Mouse (Mus musculus): ENCODE measurements around the gene Chka. TPM values are rescaled to one million over a fixed set of nuclear protein-coding genes. Genes with fewer than 3 reads are reported as not detected.
A peak's percentile ranks its signal among the peaks of the same experiment; 100 is the strongest.

Chka gene
- polyA plus RNA-seq, 1 experiment from 2014 or later = 65.6 TPM

DNA sequence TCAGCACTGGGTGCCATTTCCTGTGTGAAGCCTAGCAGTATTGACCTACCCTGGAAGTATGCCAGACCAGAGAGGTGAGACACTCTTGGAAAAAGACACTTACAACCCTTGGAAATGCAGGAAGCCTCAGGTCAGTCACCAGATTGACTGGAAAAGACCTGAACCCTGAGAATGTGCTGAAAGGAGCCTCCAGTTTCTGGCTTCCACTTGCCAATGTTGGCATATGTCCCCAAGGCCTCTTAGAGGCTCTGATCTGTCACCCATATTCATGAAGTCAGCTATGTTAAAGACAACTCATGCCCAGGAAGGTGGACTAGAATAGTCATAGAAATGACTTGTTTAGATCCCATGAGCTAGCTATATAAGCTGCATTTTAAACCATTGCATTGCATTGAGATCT, 19.9 kb downstream of the Chka start:
- H3K27ac ChIP-seq = no peak overlapping the region
- no peak for ATAC-seq (replicated peaks)
- no peak overlapping the region for H3K4me3 ChIP-seq
- no peaks in the 10 kb centered on the region for H3K9me3 ChIP-seq
- no peak overlapping the region for H3K4me2 ChIP-seq
- no peaks in the 10 kb centered on the region for H3K36me3 ChIP-seq (replicated peaks)
- no peak overlapping the region for H3K9ac ChIP-seq
- H3K4me1 ChIP-seq = no peaks in the 10 kb centered on the region
- H3K27me3 ChIP-seq (replicated peaks) = no peaks in the 10 kb centered on the region

DNA sequence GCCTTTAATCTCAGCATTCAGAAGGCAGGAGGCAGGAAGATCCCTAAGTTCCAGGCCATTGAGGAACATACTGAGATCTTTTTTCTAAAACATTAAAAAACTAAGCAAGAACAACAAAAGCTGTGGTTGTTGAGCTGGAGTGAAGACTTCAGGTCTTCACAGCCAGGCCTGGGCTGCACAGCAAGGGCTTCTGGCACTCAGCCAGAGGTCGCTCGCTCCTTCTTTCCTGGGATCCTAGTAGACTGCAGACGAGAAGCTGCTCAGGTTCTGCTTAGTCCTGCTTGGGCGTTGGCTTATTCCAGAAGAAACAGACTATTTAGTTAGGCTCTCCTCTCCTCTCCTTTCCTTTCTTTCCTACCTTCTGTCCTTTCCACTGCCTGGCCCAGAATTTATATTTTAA, 20.8 kb downstream of the Chka start:
- ATAC-seq (replicated peaks) = no peak
- Histone ChIP-seq H3K4me1 (no peaks in the 10 kb centered on the region), H3K36me3 (replicated peaks) (no peaks in the 10 kb centered on the region), H3K4me3 (no peak overlapping the region), H3K27ac (no peak overlapping the region), H3K9me3 (no peaks in the 10 kb centered on the region), H3K4me2 (no peak overlapping the region), H3K9ac (no peak overlapping the region), H3K27me3 (replicated peaks) (no peaks in the 10 kb centered on the region)
- 59% methylated on average over 4 of the region's 4 CpGs for WGBS

DNA sequence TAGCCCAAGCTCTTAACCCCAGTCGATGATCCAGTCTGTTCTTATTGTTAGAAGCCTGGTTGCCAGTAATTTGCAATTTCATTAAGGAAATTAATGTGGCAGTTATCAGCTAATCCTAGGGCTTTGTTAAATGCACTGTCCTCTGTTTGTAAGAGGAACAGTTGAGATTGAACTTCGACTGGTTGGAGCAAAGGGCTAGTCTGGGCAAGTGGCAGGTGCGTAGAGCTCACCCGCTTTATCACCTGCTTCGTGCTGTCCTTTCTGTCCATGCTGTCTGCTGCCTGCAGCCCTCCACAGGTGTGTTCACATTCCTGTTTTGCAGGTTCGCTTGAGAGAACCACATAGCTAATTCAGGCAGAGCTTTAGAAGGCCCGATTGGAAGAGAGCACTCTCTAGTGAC, 23.5 kb downstream of the Chka start:
- Histone ChIP-seq H3K4me3 (no peak overlapping the region), H3K9me3 (no peaks in the 10 kb centered on the region), H3K4me1 (no peaks in the 10 kb centered on the region), H3K36me3 (replicated peaks) (no peaks in the 10 kb centered on the region), H3K27ac (no peak overlapping the region), H3K4me2 (no peak overlapping the region), H3K27me3 (replicated peaks) (no peaks in the 10 kb centered on the region), H3K9ac (no peak overlapping the region)
- ATAC-seq (replicated peaks) = no peak
- WGBS = 89% methylated on average over 7 of the region's 7 CpGs

DNA sequence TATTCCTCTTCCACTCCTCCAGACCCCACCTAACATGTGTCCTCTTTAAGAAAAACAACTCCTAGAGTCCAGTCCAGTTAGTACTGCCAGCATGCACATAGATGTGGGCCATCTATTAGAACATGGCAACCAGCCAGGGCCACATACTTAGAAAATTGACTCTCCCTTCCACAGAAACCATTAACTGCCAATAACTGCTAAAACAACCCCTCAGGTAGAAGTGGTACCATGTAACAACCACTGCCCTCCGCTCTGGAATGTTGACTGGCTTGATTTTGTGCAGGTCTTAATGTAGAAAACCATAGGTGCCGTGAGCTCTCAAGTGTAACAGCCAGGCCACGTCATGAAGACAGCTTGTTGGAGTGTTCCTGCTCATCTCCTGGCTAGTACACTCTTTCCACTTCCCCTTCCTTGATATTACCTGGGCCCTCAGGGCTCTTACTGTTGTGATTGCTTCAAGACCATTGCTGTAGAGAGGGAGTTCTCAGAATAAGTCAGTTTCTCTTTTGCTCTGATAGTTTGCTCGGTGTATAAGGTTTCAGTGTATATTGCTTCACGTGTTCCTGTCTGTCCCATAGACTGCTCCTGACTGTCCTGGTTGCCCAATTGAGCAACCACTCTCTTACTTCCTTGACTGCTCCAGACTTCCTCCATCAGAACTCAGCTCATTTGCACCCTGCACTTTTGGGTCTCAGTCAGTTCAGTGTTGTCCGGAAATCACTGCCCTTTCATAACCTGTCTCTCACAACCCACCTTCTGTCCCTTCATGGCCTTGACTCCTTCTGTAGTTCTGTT, 28.7 kb downstream of the Chka start:
- Histone ChIP-seq H3K4me2 (no peak overlapping the region), H3K9me3 (no peaks in the 10 kb centered on the region), H3K4me3 (no peak overlapping the region), H3K9ac (no peak overlapping the region), H3K4me1 (no peaks in the 10 kb centered on the region), H3K27me3 (replicated peaks) (no peaks in the 10 kb centered on the region), H3K36me3 (replicated peaks) (no peaks in the 10 kb centered on the region), H3K27ac (no peak overlapping the region)
- 94% methylated on average over 6 of the region's 6 CpGs for WGBS
- ATAC-seq (replicated peaks) = no peak

DNA sequence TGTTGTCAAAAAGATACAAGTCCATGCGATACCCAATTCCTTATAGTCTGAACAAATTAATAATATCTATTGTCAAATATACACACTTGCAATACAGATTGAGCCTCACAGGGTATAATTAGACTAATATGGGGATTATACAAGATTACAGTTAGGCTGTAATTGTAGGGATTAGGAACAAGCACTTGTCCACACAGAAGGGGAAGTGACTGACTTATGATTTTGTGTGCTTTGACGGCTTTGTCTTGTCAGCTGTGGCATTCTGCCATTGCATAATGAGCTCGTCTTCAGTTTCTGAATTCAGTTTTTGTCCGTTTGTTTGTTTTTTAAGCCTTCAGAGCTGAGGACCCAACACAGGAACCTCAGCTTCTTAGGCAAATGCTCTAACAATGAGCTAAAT, 30.6 kb downstream of the Chka start:
- no peaks in the 10 kb centered on the region; the same call in 1 of the 2 replicates for H3K36me3 ChIP-seq (replicated peaks)
- H3K9me3 ChIP-seq = no peaks in the 10 kb centered on the region
- H3K9ac ChIP-seq = no peak overlapping the region
- no peak overlapping the region for H3K27ac ChIP-seq
- 72% methylated on average over 4 of the region's 4 CpGs for whole genome bisulfite sequencing
- ATAC-seq (replicated peaks) = no peak
- no peak overlapping the region for H3K4me3 ChIP-seq
- H3K4me2 ChIP-seq = no peak overlapping the region
- no peaks in the 10 kb centered on the region for H3K4me1 ChIP-seq
- H3K27me3 ChIP-seq (replicated peaks) = no peaks in the 10 kb centered on the region

DNA sequence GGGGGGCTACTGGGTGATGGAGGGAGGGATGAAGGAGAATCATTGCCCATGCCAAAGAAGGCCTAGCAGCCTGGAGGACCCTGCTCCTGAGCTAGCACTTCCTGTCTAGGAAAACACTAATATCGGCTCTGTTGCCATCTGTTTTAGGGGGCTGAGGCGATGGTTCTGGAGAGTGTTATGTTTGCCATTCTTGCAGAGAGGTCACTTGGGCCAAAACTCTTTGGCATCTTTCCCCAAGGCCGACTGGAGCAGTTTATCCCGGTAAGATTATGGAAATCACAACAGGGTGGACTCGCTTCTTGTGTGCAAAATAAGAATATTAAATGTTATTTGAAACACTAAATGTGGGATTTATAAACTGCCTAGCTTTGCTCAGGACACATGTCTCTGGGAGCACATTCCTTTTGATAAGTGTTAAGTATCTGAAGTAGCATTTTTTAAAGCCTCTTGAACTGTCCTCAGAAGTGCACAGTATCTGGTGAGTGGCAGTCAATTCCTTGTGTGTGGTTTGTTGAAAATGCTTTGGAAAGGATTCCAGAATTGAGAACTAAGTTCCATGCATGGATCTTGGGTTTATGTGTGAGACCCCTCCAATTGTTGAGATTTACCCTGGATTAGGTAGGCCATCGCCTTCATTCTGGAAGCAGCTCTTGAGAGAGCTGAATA, 32.9 kb downstream of the Chka start:
- no peak overlapping the region for H3K4me3 ChIP-seq
- peaks cover 2% of the 10 kb centered on the region; the same call in 1 of the 2 replicates for H3K36me3 ChIP-seq (replicated peaks)
- no peaks in the 10 kb centered on the region for H3K27me3 ChIP-seq (replicated peaks)
- H3K9ac ChIP-seq = no peak overlapping the region
- H3K4me1 ChIP-seq = no peaks in the 10 kb centered on the region
- no peaks in the 10 kb centered on the region for H3K9me3 ChIP-seq
- ATAC-seq (replicated peaks) = no peak
- 81% methylated on average over 6 of the region's 6 CpGs for WGBS
- no peak overlapping the region for H3K4me2 ChIP-seq
- no peak overlapping the region for H3K27ac ChIP-seq

DNA sequence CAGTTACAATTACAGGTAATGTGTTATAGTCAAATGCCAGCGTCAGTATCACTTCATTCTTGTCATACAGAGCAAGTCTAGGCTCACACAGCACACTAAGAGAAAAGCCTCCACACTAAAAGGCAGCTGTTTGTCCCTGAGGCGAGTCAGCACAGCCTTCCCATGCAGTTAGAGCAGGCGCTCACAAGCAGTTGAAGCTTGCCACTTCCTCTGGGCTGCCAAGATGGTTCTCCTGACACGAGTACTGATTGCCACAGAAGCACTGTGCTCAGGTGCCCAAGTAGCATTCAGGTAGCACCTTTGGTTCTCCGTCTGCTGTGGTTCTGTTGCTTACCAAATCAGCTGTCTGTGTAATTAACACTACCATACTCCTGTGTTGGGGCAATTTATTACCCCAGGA, 37.5 kb downstream of the Chka start:
- no peak overlapping the region for H3K27ac ChIP-seq
- no peaks in the 10 kb centered on the region for H3K9me3 ChIP-seq
- no peak overlapping the region for H3K4me3 ChIP-seq
- H3K36me3 ChIP-seq (replicated peaks) = peaks cover 29% of the 10 kb centered on the region; the same call in 1 of the 2 replicates
- no peaks in the 10 kb centered on the region for H3K4me1 ChIP-seq
- no peaks in the 10 kb centered on the region for H3K27me3 ChIP-seq (replicated peaks)
- H3K9ac ChIP-seq = no peak overlapping the region
- 95% methylated on average over 5 of the region's 5 CpGs for WGBS
- no peak overlapping the region for H3K4me2 ChIP-seq
- ATAC-seq (replicated peaks) = no peak

DNA sequence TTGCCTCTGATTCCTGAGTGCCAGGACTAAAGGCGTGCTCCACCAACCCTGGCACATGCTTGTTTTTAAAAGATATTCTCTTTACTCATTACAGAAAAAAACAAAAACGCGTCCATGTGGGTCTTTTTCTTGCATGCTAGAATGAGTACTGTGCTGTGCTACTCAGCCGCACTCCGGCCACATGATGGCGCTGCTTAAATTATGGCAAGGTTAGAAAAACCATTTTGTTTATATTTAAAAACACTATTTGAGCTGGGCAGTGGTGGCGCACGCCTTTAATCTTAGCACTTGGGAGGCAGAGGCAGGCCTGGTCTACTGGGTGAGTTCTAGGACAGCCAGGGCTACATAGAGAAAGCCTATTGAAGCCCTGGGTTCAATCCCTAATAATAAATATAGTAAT, 38.6 kb downstream of the Chka start:
- WGBS = 88% methylated on average over 8 of the region's 8 CpGs
- H3K36me3 ChIP-seq (replicated peaks) = peaks cover 34% of the 10 kb centered on the region; the same call in 1 of the 2 replicates
- 0 out of 2 replicates have a peak, but pooled peaks cover 3% of the 10 kb centered on the region for H3K4me1 ChIP-seq
- H3K27ac ChIP-seq = no peak overlapping the region
- no peak overlapping the region for H3K4me2 ChIP-seq
- H3K4me3 ChIP-seq = no peak overlapping the region
- no peaks in the 10 kb centered on the region for H3K9me3 ChIP-seq
- ATAC-seq (replicated peaks) = no peak
- H3K27me3 ChIP-seq (replicated peaks) = no peaks in the 10 kb centered on the region
- no peak overlapping the region for H3K9ac ChIP-seq

DNA sequence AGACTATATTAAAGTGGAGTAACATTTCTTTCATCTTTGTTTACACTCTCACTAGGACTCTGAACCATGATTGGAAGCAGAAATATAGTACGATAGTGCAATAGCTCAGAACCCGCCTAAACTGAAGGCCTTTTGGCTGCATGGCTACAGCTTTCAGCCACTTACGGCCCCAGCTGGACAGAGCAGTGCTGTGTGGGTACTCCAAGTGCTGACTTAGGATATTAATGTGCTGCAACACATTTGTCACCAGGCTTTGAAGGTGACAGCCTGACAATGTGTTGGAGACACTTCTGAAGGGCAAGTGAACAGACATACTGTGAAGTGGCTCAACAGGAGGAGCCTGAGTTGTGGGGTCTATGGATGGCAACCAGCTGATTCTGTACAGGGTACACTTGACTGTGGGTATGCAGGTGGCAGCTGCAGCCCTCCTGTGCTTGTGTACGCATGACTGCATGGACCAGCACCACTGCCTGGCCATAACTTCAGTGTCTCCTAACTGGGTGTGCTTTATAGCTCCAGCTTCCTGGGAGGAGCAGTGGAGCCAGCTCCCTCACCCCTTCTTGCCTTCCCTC, 42.1 kb downstream of the Chka start:
- Histone ChIP-seq H3K36me3 (replicated peaks) (peaks cover 34% of the 10 kb centered on the region; the same call in 1 of the 2 replicates), H3K4me2 (no peak overlapping the region), H3K9me3 (no peaks in the 10 kb centered on the region), H3K4me3 (no peak overlapping the region), H3K4me1 (0 out of 2 replicates have a peak, but pooled peaks cover 7% of the 10 kb centered on the region), H3K9ac (no peak overlapping the region), H3K27ac (no peak overlapping the region), H3K27me3 (replicated peaks) (no peaks in the 10 kb centered on the region)
- no peak for ATAC-seq (replicated peaks)
- 94% methylated on average over 4 of the region's 4 CpGs for WGBS

DNA sequence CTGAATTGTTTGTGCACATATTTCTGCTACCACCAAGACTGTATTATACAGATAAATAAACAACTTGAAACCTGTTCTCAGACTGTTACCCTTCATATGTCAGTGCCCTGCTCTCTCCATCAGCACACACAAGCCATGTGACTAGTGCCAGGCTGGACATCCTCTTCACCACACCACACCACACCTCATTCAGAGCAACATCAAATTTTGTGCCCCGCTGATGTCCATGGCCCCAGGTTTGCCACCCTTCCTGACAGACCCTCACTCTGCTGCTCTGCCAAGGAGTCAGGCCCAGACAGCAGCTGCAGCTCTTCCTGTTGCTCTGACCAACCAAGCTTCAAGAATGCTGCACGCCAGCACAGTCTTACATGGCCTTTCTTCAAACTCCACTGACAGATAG, 42.7 kb downstream of the Chka start:
- Histone ChIP-seq H3K27ac (no peak overlapping the region), H3K9me3 (no peaks in the 10 kb centered on the region), H3K36me3 (replicated peaks) (peaks cover 34% of the 10 kb centered on the region; the same call in 1 of the 2 replicates), H3K9ac (no peak overlapping the region), H3K27me3 (replicated peaks) (no peaks in the 10 kb centered on the region), H3K4me3 (no peak overlapping the region), H3K4me1 (0 out of 2 replicates have a peak, but pooled peaks cover 7% of the 10 kb centered on the region), H3K4me2 (no peak overlapping the region)
- 91% methylated on average over 2 of the region's 2 CpGs for WGBS
- ATAC-seq (replicated peaks) = no peak

DNA sequence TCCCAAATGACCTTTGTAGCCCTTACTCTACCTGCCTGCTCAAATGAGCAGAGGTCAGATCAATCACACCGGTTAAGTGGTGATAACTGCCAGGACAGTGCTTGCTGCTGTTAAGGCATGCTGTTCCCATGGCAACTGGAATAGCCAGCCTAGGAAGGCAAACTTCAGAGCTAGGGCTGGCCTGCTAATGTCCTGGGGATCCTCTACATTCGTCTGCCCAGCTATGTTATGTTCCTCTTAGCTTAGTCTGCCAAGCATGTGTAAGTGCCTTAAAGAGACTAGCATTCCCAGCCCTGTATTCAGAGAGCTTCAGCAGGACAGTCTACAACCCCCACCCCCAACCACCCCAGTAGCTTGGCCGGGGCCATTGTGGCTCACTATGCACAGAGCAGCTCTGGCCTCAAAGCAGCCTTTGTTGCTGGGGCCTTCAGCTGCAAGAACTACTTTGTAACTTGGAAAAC, 43.6 kb downstream of the Chka start:
- Histone ChIP-seq H3K4me1 (0 out of 2 replicates have a peak, but pooled peaks cover 7% of the 10 kb centered on the region), H3K4me2 (no peak overlapping the region), H3K9me3 (no peaks in the 10 kb centered on the region), H3K4me3 (no peak overlapping the region), H3K36me3 (replicated peaks) (peaks cover 28% of the 10 kb centered on the region; the same call in 1 of the 2 replicates), H3K27ac (peak overlapping the region; percentile 52), H3K9ac (no peak overlapping the region), H3K27me3 (replicated peaks) (no peaks in the 10 kb centered on the region)
- WGBS = 12% methylated on average over 3 of the region's 3 CpGs
- ATAC-seq (replicated peaks) = peak; percentile 76

DNA sequence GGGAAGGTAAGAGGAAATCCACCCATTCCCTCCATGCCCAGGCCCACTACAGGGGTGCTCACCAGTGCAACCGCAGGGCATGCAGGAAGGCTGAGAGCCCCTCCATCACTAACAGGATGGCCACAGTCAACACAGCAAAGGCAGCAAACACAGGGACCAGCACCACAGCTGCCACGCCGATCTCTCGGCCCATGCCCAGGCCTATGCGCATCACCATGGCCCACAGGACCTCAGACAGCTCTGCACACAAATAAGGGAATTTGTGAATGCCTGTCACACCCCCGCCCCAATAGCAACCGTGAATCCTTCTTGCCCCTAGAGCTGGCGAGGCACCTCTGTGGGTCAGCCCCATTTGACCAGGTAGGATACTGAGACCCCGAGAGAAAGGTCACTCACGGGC, 44.6 kb downstream of the Chka start:
- H3K36me3 ChIP-seq (replicated peaks) = peaks cover 22% of the 10 kb centered on the region; the same call in 1 of the 2 replicates
- no peak overlapping the region for H3K4me2 ChIP-seq
- H3K27ac ChIP-seq = peak overlapping the region; percentile 52; the same call in 1 of the 2 replicates
- 92% methylated on average over 10 of the region's 10 CpGs for WGBS
- no peaks in the 10 kb centered on the region for H3K9me3 ChIP-seq
- H3K4me3 ChIP-seq = no peak overlapping the region
- no peak for ATAC-seq (replicated peaks)
- 0 out of 2 replicates have a peak, but pooled peaks cover 7% of the 10 kb centered on the region for H3K4me1 ChIP-seq
- no peak overlapping the region for H3K9ac ChIP-seq
- no peaks in the 10 kb centered on the region for H3K27me3 ChIP-seq (replicated peaks)

Data from midbrain, embryonic 15.5 days (tissue).